Mouse (Mus musculus) lung, embryonic 14.5 days (tissue): ENCODE measurements around the gene Gsap. TPM values are rescaled to one million over a fixed set of nuclear protein-coding genes. Genes with fewer than 3 reads are reported as not detected.
"Not testable (repeated sequence)": the region's sequence is repeated elsewhere in the genome, so short reads cannot be mapped to it uniquely, and the experiment has no call there.

ENCODE experiments used
- ATAC-seq: fragments of 200-750 bp; cut with Nextera tagmentation; 2 replicates; pipeline ENCODE4 v1.8.0; 2017; ENCODE audit warnings: mild to moderate bottlenecking, moderate TSS enrichment, moderate library complexity; ENCODE audit not compliant: insufficient read depth
- DNase-seq: peaks from one replicate; pipeline ENCODE4 v3.0.0-alpha.2; 2015
- H3K27ac ChIP-seq: fragments of 300-500 bp; sonication (generic); 2 replicates; pipeline ENCODE4 v1.5.1; 2014; ENCODE audit warnings: low read depth, mild to moderate bottlenecking, moderate library complexity
- H3K27me3 ChIP-seq: fragments of 300-500 bp; sonication (generic); 2 replicates; pipeline ENCODE4 v1.6.1; 2014; ENCODE audit warnings: low read length, control low read depth; ENCODE audit not compliant: insufficient read depth
- H3K36me3 ChIP-seq: fragments of 300-500 bp; sonication (generic); 2 replicates; pipeline ENCODE4 v1.6.1; 2014; ENCODE audit warnings: control low read depth; ENCODE audit not compliant: insufficient read depth
- H3K4me1 ChIP-seq: fragments of 300-500 bp; sonication (generic); 2 replicates; pipeline ENCODE4 v1.6.1; 2014; ENCODE audit warnings: antibody characterized with exemption, control low read depth; ENCODE audit not compliant: insufficient read depth
- H3K4me2 ChIP-seq: fragments of 300-500 bp; sonication (generic); 2 replicates; pipeline ENCODE4 v1.6.1; 2014; ENCODE audit warnings: mild to moderate bottlenecking
- H3K4me3 ChIP-seq: fragments of 300-500 bp; sonication (generic); 2 replicates; pipeline ENCODE4 v1.5.1; 2014; ENCODE audit warnings: low read depth, low read length
- H3K9ac ChIP-seq: fragments of 300-500 bp; sonication (generic); 2 replicates; pipeline ENCODE4 v1.6.1; 2014
- H3K9me3 ChIP-seq: fragments of 300-500 bp; sonication (generic); 2 replicates; pipeline ENCODE4 v1.6.1; 2016; ENCODE audit warnings: low read depth, low read length, control low read depth
- CTCF ChIP-seq: IDR thresholded peaks from 2 replicates; pipeline ENCODE4 v1.5.1; 2016; ENCODE audit warnings: antibody characterized with exemption, low read depth
- WGBS: fragments of 180-500 bp; shearing (Covaris S2); extraction: QIAGEN DNeasy Blood & Tissue Kit; methylation state at CpG from one replicate; pipeline ENCODE4 v1.1.7; 2014; 5-methylcytosine and 5-hydroxymethylcytosine counted together
- polyA plus RNA-seq: library from polyadenylated mRNA; unstranded; fragments of >200 nt; fragmentation: Nextera tagmentation; extraction: Ambion mirVana; gene quantifications from 2 replicates; pipeline ENCODE4 v1.2.1, GENCODE M21; 2014

Gene Gsap
- polyA plus RNA-seq, 1 experiment from 2014 or later: 2.0 TPM

DNA sequence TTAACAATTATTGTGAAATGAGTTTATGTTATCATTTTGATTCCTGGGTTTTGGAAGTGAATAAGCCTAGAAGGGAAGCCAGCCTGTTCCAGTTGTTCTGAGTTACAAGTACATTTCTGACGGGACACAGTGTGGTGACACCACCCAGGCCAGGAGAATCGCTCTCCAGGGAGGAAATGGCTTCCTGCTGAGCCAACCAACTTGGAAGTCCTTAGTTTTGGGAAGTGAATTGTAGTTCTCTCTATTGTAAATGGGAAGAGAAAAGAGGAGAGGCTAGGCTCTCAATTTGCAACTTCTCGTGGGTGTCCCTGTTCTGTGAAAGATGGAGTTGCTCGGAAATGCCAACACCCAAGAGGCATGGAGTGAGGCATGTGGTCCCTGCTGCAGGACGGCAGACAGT lies 83.4 kb downstream of the Gsap start:
- Histone ChIP-seq H3K36me3 (no peaks in the 10 kb centered on the region), H3K4me1 (no peaks in the 10 kb centered on the region), H3K9ac (no peak overlapping the region), H3K27ac (no peak overlapping the region), H3K9me3 (no peaks in the 10 kb centered on the region), H3K4me2 (no peak overlapping the region), H3K4me3 (no peak overlapping the region), H3K27me3 (no peaks in the 10 kb centered on the region)
- WGBS: 70% methylated on average over 5 of the region's 5 CpGs
- ATAC-seq (no peak), DNase-seq (no peak)
- TF ChIP-seq CTCF: no peak

- Histone ChIP-seq H3K9me3 (no peaks in the 10 kb centered on the region), H3K27ac (no peak overlapping the region), H3K9ac (no peak overlapping the region), H3K4me3 (no peak overlapping the region), H3K4me2 (no peak overlapping the region), H3K27me3 (no peaks in the 10 kb centered on the region), H3K36me3 (no peaks in the 10 kb centered on the region), H3K4me1 (no peaks in the 10 kb centered on the region)
- DNase-seq (no peak), ATAC-seq (no peak)
- 67% methylated on average over 4 of the region's 4 CpGs for WGBS
- TF ChIP-seq CTCF: no peak
These were observed 84.7 kb downstream of the Gsap start for GRCm38 (mm10) chr5:21270756-21271155.

- Histone ChIP-seq H3K4me1 (no peaks in the 10 kb centered on the region), H3K9ac (no peak overlapping the region), H3K4me3 (no peak overlapping the region), H3K4me2 (no peak overlapping the region), H3K36me3 (no peaks in the 10 kb centered on the region), H3K9me3 (no peaks in the 10 kb centered on the region), H3K27ac (no peak overlapping the region), H3K27me3 (no peaks in the 10 kb centered on the region)
- no peak for ATAC-seq
- no peak for TF ChIP-seq CTCF
- WGBS: 55% methylated on average over 9 of the region's 9 CpGs
- DNase-seq: no peak
These were observed 85.6 kb downstream of the Gsap start for GRCm38 (mm10) chr5:21271386-21272354.

DNA sequence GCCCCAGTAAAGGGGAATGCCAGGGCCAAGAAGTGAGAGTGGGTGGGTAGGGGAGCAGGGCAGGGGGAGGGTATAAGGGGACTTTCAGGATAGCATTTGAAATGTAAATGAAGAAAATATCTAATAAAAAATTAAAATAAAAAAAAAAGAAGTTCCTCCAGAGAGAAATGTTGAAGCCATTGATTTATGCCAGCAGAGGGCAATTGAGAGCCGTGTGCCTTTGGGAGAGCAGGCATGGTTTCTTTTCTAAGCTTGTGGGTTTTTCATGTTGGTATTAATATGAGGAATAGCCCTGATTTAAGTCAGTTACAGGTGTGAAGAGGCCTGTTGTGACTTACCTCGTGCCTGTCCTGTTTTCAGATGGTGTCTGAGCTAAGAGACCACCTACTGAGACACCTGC lies 91.6 kb downstream of the Gsap start:
- H3K4me2 ChIP-seq, H3K4me3 ChIP-seq, H3K36me3 ChIP-seq, ATAC-seq, H3K27ac ChIP-seq, H3K9me3 ChIP-seq, H3K4me1 ChIP-seq, H3K27me3 ChIP-seq, H3K9ac ChIP-seq: not testable (repeated sequence)
- TF ChIP-seq CTCF: 0 out of 2 replicates have a peak, but pooled peaks have one; percentile 15
- WGBS: 44% methylated on average over 2 of the region's 2 CpGs
- peak; percentile 15 for DNase-seq

DNA sequence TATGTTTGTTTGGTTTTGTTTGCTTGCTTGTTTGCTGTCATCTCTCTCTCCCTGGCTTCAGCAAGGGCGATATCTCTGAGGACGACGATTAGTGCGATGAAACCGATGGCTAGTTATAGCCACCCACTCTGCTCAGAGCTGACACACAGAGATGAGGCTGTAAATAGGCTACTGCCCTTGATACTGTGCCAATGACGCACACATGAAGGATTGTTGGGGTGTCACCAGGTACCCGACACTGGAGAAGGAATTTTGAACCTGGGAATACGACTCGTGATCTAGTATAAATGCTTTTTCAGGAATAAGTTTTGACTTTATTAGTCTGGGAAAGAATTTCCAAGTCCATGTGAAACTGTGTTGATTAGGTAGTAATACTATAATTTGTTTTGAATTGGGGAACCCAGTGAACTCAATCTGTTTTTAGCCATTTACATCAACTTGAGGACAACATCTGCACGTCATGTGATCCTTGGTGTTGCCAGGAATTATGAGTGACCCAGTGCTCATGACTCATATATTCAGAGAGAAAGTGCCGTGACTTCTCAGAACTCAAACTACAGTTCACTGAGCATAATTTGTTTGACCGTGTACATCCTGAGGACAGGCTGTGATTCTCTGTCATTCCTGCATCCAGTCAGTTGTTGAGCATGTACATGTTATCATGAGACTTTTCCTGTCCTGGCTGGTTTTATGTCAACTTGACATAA lies 97.5 kb downstream of the Gsap start:
- ATAC-seq (no peak), DNase-seq (no peak)
- H3K27ac ChIP-seq: no peak overlapping the region
- no peaks in the 10 kb centered on the region for H3K9me3 ChIP-seq
- WGBS: 84% methylated on average over 12 of the region's 12 CpGs
- no peak overlapping the region for H3K9ac ChIP-seq
- no peak for TF ChIP-seq CTCF
- no peak overlapping the region for H3K4me2 ChIP-seq
- H3K27me3 ChIP-seq: no peaks in the 10 kb centered on the region
- no peak overlapping the region for H3K4me3 ChIP-seq
- H3K4me1 ChIP-seq: no peaks in the 10 kb centered on the region
- no peaks in the 10 kb centered on the region for H3K36me3 ChIP-seq

DNA sequence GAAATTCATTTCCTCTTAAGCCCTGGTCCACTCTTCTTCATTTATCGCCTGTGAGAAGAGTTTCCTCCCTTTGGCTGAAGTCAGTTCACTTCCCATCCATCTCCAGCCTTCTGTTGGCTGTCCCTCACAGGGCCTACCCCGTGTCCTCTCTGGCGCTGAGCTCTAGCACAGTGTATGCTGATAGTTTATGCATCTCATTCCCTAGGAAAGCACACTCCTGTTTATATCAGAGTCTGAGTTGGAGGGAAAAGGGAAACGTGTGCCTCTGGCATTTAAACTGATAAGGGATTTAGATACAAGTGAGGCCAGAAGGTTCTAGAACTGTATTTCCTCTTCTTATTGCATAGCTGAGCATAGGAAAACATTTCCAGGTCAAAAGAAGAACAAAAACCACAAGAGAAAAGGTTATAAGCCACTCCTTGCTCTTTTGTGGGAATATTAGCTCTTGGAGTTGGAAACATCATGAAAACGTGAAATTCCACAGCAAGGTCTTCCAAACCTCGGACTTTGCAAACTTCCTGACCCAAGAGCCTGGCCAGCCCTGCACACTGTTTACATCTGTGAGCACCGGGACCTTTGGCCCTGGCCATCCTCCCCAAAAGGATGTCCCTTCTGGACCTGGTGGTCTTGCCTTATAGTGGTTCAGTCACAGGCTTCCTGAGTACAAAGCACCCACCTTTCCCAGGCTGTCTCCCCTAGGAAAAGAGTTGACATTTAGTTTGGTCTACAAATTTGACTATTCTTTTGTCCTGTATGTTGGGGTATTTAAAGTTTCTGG lies 102.8 kb downstream of the Gsap start:
- H3K27ac ChIP-seq: 0 out of 2 replicates have a peak overlapping the region, but pooled peaks have one; percentile 18
- WGBS: 53% methylated on average over 7 of the region's 7 CpGs
- no peaks in the 10 kb centered on the region for H3K36me3 ChIP-seq
- H3K4me3 ChIP-seq: no peak overlapping the region
- DNase-seq: peak; percentile 25
- no peak overlapping the region for H3K4me2 ChIP-seq
- H3K4me1 ChIP-seq: no peaks in the 10 kb centered on the region
- no peaks in the 10 kb centered on the region for H3K9me3 ChIP-seq
- no peak for TF ChIP-seq CTCF
- H3K27me3 ChIP-seq: no peaks in the 10 kb centered on the region
- ATAC-seq: peak; percentile 44; the same call in 1 of the 2 replicates
- H3K9ac ChIP-seq: no peak overlapping the region

- H3K4me1 ChIP-seq: no peaks in the 10 kb centered on the region
- no peak for TF ChIP-seq CTCF
- ATAC-seq (no peak), DNase-seq (peak; percentile 23)
- H3K27ac ChIP-seq: no peak overlapping the region
- H3K4me3 ChIP-seq: no peak overlapping the region
- no peak overlapping the region for H3K9ac ChIP-seq
- H3K27me3 ChIP-seq: no peaks in the 10 kb centered on the region
- no peaks in the 10 kb centered on the region for H3K36me3 ChIP-seq
- WGBS: 67% methylated on average over 8 of the region's 8 CpGs
- no peaks in the 10 kb centered on the region for H3K9me3 ChIP-seq
- no peak overlapping the region for H3K4me2 ChIP-seq
These were observed 104.5 kb downstream of the Gsap start for GRCm38 (mm10) chr5:21290594-21290993.
